Mouse (Mus musculus): ENCODE results near the gene Pld5. TPM values are rescaled to one million over a fixed set of nuclear protein-coding genes. Genes with fewer than 3 reads are reported as not detected.

Gene Pld5
- polyA plus RNA-seq, 1 experiment from 2014 or later: 0.48 TPM

DNA sequence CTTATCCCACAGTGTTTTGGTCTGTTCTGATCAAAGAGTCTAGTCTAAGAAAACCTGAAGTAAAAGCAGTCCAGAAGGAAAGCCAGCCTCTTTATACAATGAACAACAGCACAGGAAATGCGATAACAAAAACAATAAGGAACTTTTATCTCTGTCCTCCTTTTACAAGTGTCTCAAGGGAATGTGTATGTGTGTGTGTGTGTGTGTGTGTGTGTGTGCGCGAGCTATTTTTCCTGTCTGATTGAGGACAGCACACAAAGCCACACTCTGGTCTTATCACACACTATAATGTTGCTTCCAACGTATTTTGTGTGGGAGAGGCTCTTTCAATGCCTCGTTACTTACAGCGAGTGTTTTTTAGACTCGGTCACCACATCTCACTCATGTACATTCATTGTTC lies 196.7 kb downstream of the Pld5 start:
- H3K27ac ChIP-seq: no peak overlapping the region
- H3K4me1 ChIP-seq: no peaks in the 10 kb centered on the region
- WGBS: 77% methylated on average over 7 of the region's 7 CpGs
- H3K27me3 ChIP-seq (replicated peaks): no peaks in the 10 kb centered on the region
- no peak overlapping the region for H3K4me3 ChIP-seq (replicated peaks)
- no peak overlapping the region for H3K4me2 ChIP-seq
- no peak for ATAC-seq (ENCODE audit: insufficient read depth, low FRiP score, low read depth)
- no peak overlapping the region for H3K9ac ChIP-seq
- no peaks in the 10 kb centered on the region for H3K9me3 ChIP-seq
- H3K36me3 ChIP-seq: no peaks in the 10 kb centered on the region

GRCm38 (mm10) chr1:176076799-176077198 lies 198.3 kb downstream of the Pld5 start:
- Histone ChIP-seq H3K27ac (no peak overlapping the region), H3K27me3 (replicated peaks) (no peaks in the 10 kb centered on the region), H3K9ac (no peak overlapping the region), H3K36me3 (no peaks in the 10 kb centered on the region), H3K4me3 (replicated peaks) (no peak overlapping the region), H3K9me3 (no peaks in the 10 kb centered on the region), H3K4me1 (no peaks in the 10 kb centered on the region), H3K4me2 (no peak overlapping the region)
- ATAC-seq (ENCODE audit: insufficient read depth, low FRiP score, low read depth): no peak

- Histone ChIP-seq H3K27me3 (replicated peaks) (no peaks in the 10 kb centered on the region), H3K4me3 (replicated peaks) (no peak overlapping the region), H3K4me2 (no peak overlapping the region), H3K36me3 (no peaks in the 10 kb centered on the region), H3K9ac (no peak overlapping the region), H3K9me3 (no peaks in the 10 kb centered on the region), H3K4me1 (no peaks in the 10 kb centered on the region), H3K27ac (no peak overlapping the region)
- ATAC-seq (ENCODE audit: insufficient read depth, low FRiP score, low read depth): no peak
These were observed 199.3 kb downstream of the Pld5 start for GRCm38 (mm10) chr1:176075810-176076209.

DNA sequence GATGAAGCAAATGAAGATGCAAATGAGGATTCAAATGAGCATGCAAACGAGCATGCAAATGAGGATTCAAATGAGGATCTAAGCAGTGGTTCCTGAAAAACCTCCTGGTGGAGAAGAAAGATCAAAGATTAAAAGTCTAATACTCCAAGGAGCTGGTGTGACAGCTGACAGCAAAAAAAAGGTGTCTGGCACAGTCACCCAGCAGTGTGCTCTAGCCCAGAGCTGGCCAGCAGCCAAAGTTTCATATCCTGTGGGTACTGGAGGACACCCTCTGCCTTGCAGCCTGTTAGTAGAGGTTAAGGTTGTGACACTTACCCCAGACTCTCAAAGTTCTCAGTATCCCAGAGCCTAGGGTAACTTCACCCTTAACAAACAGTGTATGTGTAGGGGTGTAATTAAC lies 199.7 kb downstream of the Pld5 start:
- no peaks in the 10 kb centered on the region for H3K4me1 ChIP-seq
- no peak overlapping the region for H3K9ac ChIP-seq
- 0 out of 2 replicates have a peak, but pooled peaks have one; percentile 50 for ATAC-seq (ENCODE audit: insufficient read depth, low FRiP score, low read depth)
- no peak overlapping the region for H3K4me3 ChIP-seq (replicated peaks)
- no peaks in the 10 kb centered on the region for H3K36me3 ChIP-seq
- 68% methylated on average over 1 of the region's 1 CpGs for WGBS
- no peaks in the 10 kb centered on the region for H3K27me3 ChIP-seq (replicated peaks)
- no peak overlapping the region for H3K27ac ChIP-seq
- H3K4me2 ChIP-seq: no peak overlapping the region
- H3K9me3 ChIP-seq: no peaks in the 10 kb centered on the region

- H3K9me3 ChIP-seq: no peaks in the 10 kb centered on the region
- H3K27ac ChIP-seq: no peak overlapping the region
- no peaks in the 10 kb centered on the region for H3K4me1 ChIP-seq
- 33% methylated on average over 5 of the region's 5 CpGs for WGBS
- no peak for ATAC-seq (ENCODE audit: insufficient read depth, low FRiP score, low read depth)
- H3K4me2 ChIP-seq: no peak overlapping the region
- H3K4me3 ChIP-seq (replicated peaks): no peak overlapping the region
- H3K36me3 ChIP-seq: no peaks in the 10 kb centered on the region
- H3K27me3 ChIP-seq (replicated peaks): no peaks in the 10 kb centered on the region
- H3K9ac ChIP-seq: no peak overlapping the region
These were observed 200.6 kb downstream of the Pld5 start for GRCm38 (mm10) chr1:176074526-176074925.

GRCm38 (mm10) chr1:176065281-176065680 lies 209.8 kb downstream of the Pld5 start:
- H3K4me3 ChIP-seq (replicated peaks): no peak overlapping the region
- H3K4me1 ChIP-seq: no peaks in the 10 kb centered on the region
- no peak overlapping the region for H3K9ac ChIP-seq
- H3K27me3 ChIP-seq (replicated peaks): no peaks in the 10 kb centered on the region
- no peaks in the 10 kb centered on the region for H3K9me3 ChIP-seq
- H3K4me2 ChIP-seq: no peak overlapping the region
- no peaks in the 10 kb centered on the region for H3K36me3 ChIP-seq
- H3K27ac ChIP-seq: no peak overlapping the region
- no peak for ATAC-seq (ENCODE audit: insufficient read depth, low FRiP score, low read depth)

GRCm38 (mm10) chr1:176064471-176064870 lies 210.6 kb downstream of the Pld5 start:
- Histone ChIP-seq H3K9me3 (no peaks in the 10 kb centered on the region), H3K27ac (no peak overlapping the region), H3K4me3 (replicated peaks) (no peak overlapping the region), H3K27me3 (replicated peaks) (no peaks in the 10 kb centered on the region), H3K4me1 (no peaks in the 10 kb centered on the region), H3K36me3 (no peaks in the 10 kb centered on the region), H3K9ac (no peak overlapping the region), H3K4me2 (no peak overlapping the region)
- no peak for ATAC-seq (ENCODE audit: insufficient read depth, low FRiP score, low read depth)

GRCm38 (mm10) chr1:176053653-176054052 lies 221.5 kb downstream of the Pld5 start:
- Histone ChIP-seq H3K27ac (no peak overlapping the region), H3K9ac (no peak overlapping the region)
- no peak for ATAC-seq (ENCODE audit: insufficient read depth, low FRiP score, low read depth)

GRCm38 (mm10) chr1:176046995-176047394 lies 228.1 kb downstream of the Pld5 start:
- no peak overlapping the region for H3K4me3 ChIP-seq (replicated peaks)
- no peak for ATAC-seq (ENCODE audit: insufficient read depth, low FRiP score, low read depth)
- H3K27ac ChIP-seq: no peak overlapping the region
- H3K4me1 ChIP-seq: no peaks in the 10 kb centered on the region
- 53% methylated on average over 5 of the region's 5 CpGs for WGBS
- no peak overlapping the region for H3K9ac ChIP-seq
- H3K4me2 ChIP-seq: no peak overlapping the region
- no peaks in the 10 kb centered on the region for H3K36me3 ChIP-seq
- no peaks in the 10 kb centered on the region for H3K9me3 ChIP-seq
- no peaks in the 10 kb centered on the region for H3K27me3 ChIP-seq (replicated peaks)

More at GRCm38 (mm10) chr1:176053653-176054052, 221.5 kb downstream of the Pld5 start:
- Histone ChIP-seq H3K27me3 (replicated peaks) (no peaks in the 10 kb centered on the region), H3K4me2 (no peak overlapping the region), H3K36me3 (no peaks in the 10 kb centered on the region), H3K4me1 (no peaks in the 10 kb centered on the region), H3K9me3 (no peaks in the 10 kb centered on the region), H3K4me3 (replicated peaks) (no peak overlapping the region)
- WGBS: 36% methylated on average over 1 of the region's 1 CpGs

DNA sequence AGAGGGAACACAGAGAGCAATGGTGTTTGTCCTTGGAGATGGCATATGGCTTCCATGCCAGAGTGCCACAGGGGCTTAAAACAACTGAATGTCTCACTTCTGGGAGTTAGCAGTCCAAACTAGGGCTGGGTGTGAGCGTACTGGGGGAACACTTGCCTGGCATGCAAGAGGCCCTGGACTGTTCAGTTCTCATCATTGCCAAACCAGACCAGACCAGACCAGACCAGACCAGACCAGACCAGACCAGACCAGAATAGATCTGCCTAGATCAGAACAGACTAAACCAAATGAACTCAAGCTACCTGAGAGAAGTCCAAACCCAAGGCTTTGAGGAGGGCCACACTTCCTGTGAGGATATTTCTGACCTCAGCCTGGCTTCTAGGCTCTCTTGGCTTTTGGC lies 228.7 kb downstream of the Pld5 start:
- H3K9ac ChIP-seq: no peak overlapping the region
- no peaks in the 10 kb centered on the region for H3K9me3 ChIP-seq
- H3K4me1 ChIP-seq: no peaks in the 10 kb centered on the region
- no peaks in the 10 kb centered on the region for H3K36me3 ChIP-seq
- peak; percentile 50; the same call in 1 of the 2 replicates for ATAC-seq (ENCODE audit: insufficient read depth, low FRiP score, low read depth)
- H3K27me3 ChIP-seq (replicated peaks): no peaks in the 10 kb centered on the region
- WGBS: 96% methylated on average over 1 of the region's 1 CpGs
- H3K4me3 ChIP-seq (replicated peaks): no peak overlapping the region
- H3K27ac ChIP-seq: no peak overlapping the region
- H3K4me2 ChIP-seq: no peak overlapping the region

DNA sequence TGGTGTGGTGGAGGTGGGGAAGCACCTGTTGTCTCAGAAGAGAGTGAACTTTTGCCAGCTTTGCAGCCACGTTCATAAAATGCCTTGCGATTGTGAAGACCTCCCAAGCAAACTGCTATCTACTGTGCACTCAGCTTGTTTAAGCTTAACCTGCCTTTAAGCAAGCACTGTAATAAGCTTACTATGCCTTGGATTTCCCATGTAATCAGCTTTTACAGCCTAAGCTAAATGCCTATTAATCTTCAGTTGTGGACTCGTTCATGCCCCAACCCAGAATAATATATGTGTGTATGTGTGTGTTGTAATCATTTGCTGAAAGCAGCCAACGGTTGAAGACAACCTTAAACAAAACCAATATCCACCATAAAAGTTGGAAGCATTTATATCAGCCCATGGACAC lies 232.1 kb downstream of the Pld5 start:
- Histone ChIP-seq H3K4me1 (no peaks in the 10 kb centered on the region), H3K27ac (no peak overlapping the region), H3K9me3 (no peaks in the 10 kb centered on the region), H3K36me3 (no peaks in the 10 kb centered on the region), H3K4me3 (replicated peaks) (no peak overlapping the region), H3K9ac (no peak overlapping the region), H3K4me2 (no peak overlapping the region), H3K27me3 (replicated peaks) (no peaks in the 10 kb centered on the region)
- 72% methylated on average over 4 of the region's 4 CpGs for WGBS
- ATAC-seq (ENCODE audit: insufficient read depth, low FRiP score, low read depth): no peak

GRCm38 (mm10) chr1:176039923-176040322 lies 235.2 kb downstream of the Pld5 start:
- H3K27me3 ChIP-seq (replicated peaks): no peaks in the 10 kb centered on the region
- H3K4me2 ChIP-seq: no peak overlapping the region
- H3K9me3 ChIP-seq: no peaks in the 10 kb centered on the region
- H3K9ac ChIP-seq: no peak overlapping the region
- no peak for ATAC-seq (ENCODE audit: insufficient read depth, low FRiP score, low read depth)
- 71% methylated on average over 3 of the region's 3 CpGs for WGBS
- H3K27ac ChIP-seq: no peak overlapping the region
- no peaks in the 10 kb centered on the region for H3K4me1 ChIP-seq
- H3K4me3 ChIP-seq (replicated peaks): no peak overlapping the region
- H3K36me3 ChIP-seq: no peaks in the 10 kb centered on the region

DNA sequence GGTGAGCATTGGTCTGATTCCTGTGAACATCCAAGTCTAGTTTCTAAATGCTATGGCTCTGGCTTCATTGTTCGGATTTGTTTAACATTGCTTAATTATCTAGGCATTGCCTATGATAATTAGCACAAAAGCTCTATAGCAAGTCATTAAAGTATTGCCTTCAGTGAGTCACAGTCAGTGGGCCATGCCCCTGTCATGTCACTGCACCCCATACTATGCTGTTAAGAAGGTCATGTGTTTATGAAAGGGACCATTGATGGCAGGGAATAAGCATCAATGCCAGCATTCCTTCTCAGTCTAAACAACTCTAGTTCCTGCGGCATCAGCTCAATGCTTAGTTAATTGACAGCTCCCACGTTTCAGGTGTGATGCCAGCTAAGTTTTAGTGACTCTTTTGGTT lies 239.1 kb downstream of the Pld5 start:
- WGBS: 64% methylated on average over 3 of the region's 3 CpGs
- no peaks in the 10 kb centered on the region for H3K4me1 ChIP-seq
- ATAC-seq (ENCODE audit: insufficient read depth, low FRiP score, low read depth): no peak
- no peaks in the 10 kb centered on the region for H3K36me3 ChIP-seq
- H3K4me3 ChIP-seq (replicated peaks): no peak overlapping the region
- no peaks in the 10 kb centered on the region for H3K9me3 ChIP-seq
- H3K9ac ChIP-seq: no peak overlapping the region
- H3K4me2 ChIP-seq: no peak overlapping the region
- H3K27ac ChIP-seq: no peak overlapping the region
- no peaks in the 10 kb centered on the region for H3K27me3 ChIP-seq (replicated peaks)
